Mouse (Mus musculus) MEL (cell line): ENCODE results near the gene Tor1aip2. TPM values are rescaled to one million over a fixed set of nuclear protein-coding genes. Genes with fewer than 3 reads are reported as not detected.

Experiments used
- DNase-seq: peaks from one replicate; pipeline ENCODE4 v3.0.0; 2011; ENCODE audit warnings: low read depth, low spot score
- H3K27ac ChIP-seq: 2 replicates; pipeline ENCODE4 v1.5.1; 2012; ENCODE audit warnings: low read depth, mild to moderate bottlenecking, control low read depth, low read length, moderate library complexity; ENCODE audit not compliant: control insufficient read depth
- H3K27me3 ChIP-seq, 2 experiments: fragments of 150-350 bp in 1 of 2; sonication (generic) in 1 of 2; 2 replicates each; pipeline ENCODE4 v1.6.1; 2012; ENCODE audit warnings: low read length in 2 of 2, mild to moderate bottlenecking in 2 of 2, improper control_type of control experiment in 1 of 2, moderate library complexity in 1 of 2; ENCODE audit not compliant: insufficient read depth in 2 of 2, control insufficient read depth in 1 of 2
- H3K36me3 ChIP-seq, 2 experiments: 2 replicates each; pipeline ENCODE4 v1.6.1; 2012 to 2014; ENCODE audit warnings: low read length in 2 of 2, improper control_type of control experiment in 1 of 2, inconsistent platforms in 1 of 2, mild to moderate bottlenecking in 1 of 2; ENCODE audit not compliant: insufficient read depth in 2 of 2, control insufficient read depth in 1 of 2
- H3K4me1 ChIP-seq, 2 experiments: fragments of 150-350 bp in 1 of 2; sonication (generic) in 1 of 2; 2 replicates each; pipeline ENCODE4 v1.6.1; 2012; ENCODE audit warnings: low read length in 2 of 2, improper control_type of control experiment in 1 of 2, mild to moderate bottlenecking in 1 of 2; ENCODE audit not compliant: insufficient read depth in 2 of 2, control insufficient read depth in 1 of 2
- H3K4me3 ChIP-seq, 2 experiments: fragments of 150-350 bp in 1 of 2; sonication (generic) in 1 of 2; 2 replicates each; pipeline ENCODE4 v1.5.1; 2012; ENCODE audit warnings: low read depth in 2 of 2, low read length in 2 of 2, mild to moderate bottlenecking in 2 of 2, moderate library complexity in 2 of 2, control low read depth in 1 of 2, improper control_type of control experiment in 1 of 2; ENCODE audit not compliant: control insufficient read depth in 1 of 2, insufficient read depth in 1 of 2
- H3K79me2 ChIP-seq: 2 replicates; pipeline ENCODE4 v1.6.1; 2012; ENCODE audit warnings: mild to moderate bottlenecking, low read length, moderate library complexity; ENCODE audit not compliant: control insufficient read depth, poor library complexity, insufficient read depth
- H3K9ac ChIP-seq: 2 replicates; pipeline ENCODE4 v1.6.1; 2012; ENCODE audit warnings: low read depth, mild to moderate bottlenecking, control low read depth, low read length, moderate library complexity; ENCODE audit not compliant: control insufficient read depth, poor library complexity, severe bottlenecking
- H3K9me3 ChIP-seq: fragments of 150-350 bp; sonication (generic); replicated peaks from 2 replicates; pipeline ENCODE4 v1.6.1; 2012; ENCODE audit warnings: mild to moderate bottlenecking, low read length, improper control_type of control experiment, moderate library complexity; ENCODE audit not compliant: insufficient read depth
- BHLHE40 ChIP-seq: IDR thresholded peaks from 2 replicates; pipeline ENCODE4 v1.6.1; 2012; ENCODE audit warnings: low read depth, mild to moderate bottlenecking, inconsistent platforms, low read length, improper control_type of control experiment, borderline replicate concordance
- CHD1 ChIP-seq: IDR thresholded peaks from 2 replicates; pipeline ENCODE4 v1.6.1; 2012; ENCODE audit warnings: low read depth, mild to moderate bottlenecking, inconsistent platforms, low read length, improper control_type of control experiment
- CHD2 ChIP-seq: IDR thresholded peaks from 2 replicates; pipeline ENCODE4 v1.6.1; 2011; ENCODE audit warnings: low read length, improper control_type of control experiment
- CTCF ChIP-seq, 3 experiments: IDR thresholded peaks in 2 of 3; conservative IDR thresholded peaks in 1 of 3; 2 replicates each; pipeline ENCODE4 v1.5.1; 2011 to 2012; ENCODE audit warnings: low read length in 3 of 3, low read depth in 2 of 3, mild to moderate bottlenecking in 2 of 3, improper control_type of control experiment in 1 of 3, inconsistent platforms in 1 of 3, mixed read lengths in 1 of 3, moderate library complexity in 1 of 3; ENCODE audit not compliant: control insufficient read depth in 1 of 3, insufficient read depth in 1 of 3, poor library complexity in 1 of 3, severe bottlenecking in 1 of 3
- EP300 ChIP-seq, 2 experiments: IDR thresholded peaks; 2 replicates each; pipeline ENCODE4 v1.6.1; 2011; ENCODE audit warnings: improper control_type of control experiment in 2 of 2, low read length in 2 of 2, low read depth in 1 of 2, mild to moderate bottlenecking in 1 of 2
- ETS1 ChIP-seq: IDR thresholded peaks from 2 replicates; pipeline ENCODE4 v1.6.1; 2012; ENCODE audit warnings: low read depth, mild to moderate bottlenecking, inconsistent platforms, low read length, improper control_type of control experiment, moderate library complexity
- GABPA ChIP-seq: IDR thresholded peaks from 2 replicates; pipeline ENCODE4 v1.6.1; 2012; ENCODE audit warnings: low read depth, mild to moderate bottlenecking, inconsistent platforms, low read length, improper control_type of control experiment, moderate library complexity
- GATA1 ChIP-seq: IDR thresholded peaks from 2 replicates; pipeline ENCODE4 v1.6.1; 2011; ENCODE audit warnings: low read depth, low read length, improper control_type of control experiment
- HCFC1 ChIP-seq: IDR thresholded peaks from 2 replicates; pipeline ENCODE4 v1.6.1; 2012; ENCODE audit warnings: low read depth, mild to moderate bottlenecking, inconsistent platforms, low read length, improper control_type of control experiment, moderate library complexity
- JUND ChIP-seq: IDR thresholded peaks from 2 replicates; pipeline ENCODE4 v1.6.1; 2011; ENCODE audit warnings: low read depth, mild to moderate bottlenecking, improper control_type of control experiment, low read length
- KAT2A ChIP-seq: conservative IDR thresholded peaks from 2 replicates; pipeline ENCODE4 v1.6.1; 2012; ENCODE audit warnings: low read depth, low read length, improper control_type of control experiment, inconsistent platforms
- MAZ ChIP-seq: IDR thresholded peaks from 2 replicates; pipeline ENCODE4 v1.6.1; 2012; ENCODE audit warnings: low read depth, mild to moderate bottlenecking, inconsistent platforms, low read length, improper control_type of control experiment
- MXI1 ChIP-seq: IDR thresholded peaks from 2 replicates; pipeline ENCODE4 v1.6.1; 2011; ENCODE audit warnings: mild to moderate bottlenecking, low read depth, low read length, improper control_type of control experiment
- MYC ChIP-seq: IDR thresholded peaks from 2 replicates; pipeline ENCODE4 v1.6.1; 2011; ENCODE audit warnings: low read depth, mild to moderate bottlenecking, low read length, improper control_type of control experiment, moderate library complexity
- NELFE ChIP-seq: IDR thresholded peaks from 2 replicates; pipeline ENCODE4 v1.6.1; 2011; ENCODE audit warnings: low read depth, low read length, improper control_type of control experiment
- NRF1 ChIP-seq: IDR thresholded peaks from 2 replicates; pipeline ENCODE4 v1.6.1; 2014; ENCODE audit warnings: low read depth, mild to moderate bottlenecking, inconsistent platforms, low read length, improper control_type of control experiment, moderate library complexity; ENCODE audit not compliant: poor library complexity, insufficient read depth, severe bottlenecking
- POLR2A ChIP-seq, 2 experiments: IDR thresholded peaks; 2 replicates each; pipeline ENCODE4 v1.6.1; 2011 to 2012; ENCODE audit warnings: low read length in 2 of 2, mild to moderate bottlenecking in 2 of 2, control low read depth in 1 of 2, improper control_type of control experiment in 1 of 2, low read depth in 1 of 2, moderate library complexity in 1 of 2; ENCODE audit not compliant: control insufficient read depth in 1 of 2, insufficient read depth in 1 of 2, poor library complexity in 1 of 2
- POLR2AphosphoS2 ChIP-seq: IDR thresholded peaks from 2 replicates; pipeline ENCODE4 v1.6.1; 2011; ENCODE audit warnings: low read length, improper control_type of control experiment
- POLR2AphosphoS5 ChIP-seq: IDR thresholded peaks from 2 replicates; pipeline ENCODE4 v1.6.1; 2012; ENCODE audit warnings: low read depth, borderline replicate concordance, mild to moderate bottlenecking, inconsistent platforms, low read length, moderate library complexity, mixed read lengths
- RAD21 ChIP-seq: IDR thresholded peaks from 2 replicates; pipeline ENCODE4 v1.6.1; 2011; ENCODE audit warnings: mild to moderate bottlenecking, low read depth, low read length, improper control_type of control experiment
- RCOR1 ChIP-seq: IDR thresholded peaks from 2 replicates; pipeline ENCODE4 v1.6.1; 2012; ENCODE audit warnings: low read depth, mild to moderate bottlenecking, inconsistent platforms, low read length, improper control_type of control experiment
- SIN3A ChIP-seq: IDR thresholded peaks from 2 replicates; pipeline ENCODE4 v1.6.1; 2012; ENCODE audit warnings: low read length, improper control_type of control experiment, inconsistent platforms
- SMC3 ChIP-seq: IDR thresholded peaks from 2 replicates; pipeline ENCODE4 v1.6.1; 2011; ENCODE audit warnings: low read depth, low read length, improper control_type of control experiment
- TAL1 ChIP-seq: IDR thresholded peaks from 2 replicates; pipeline ENCODE4 v1.6.1; 2012; ENCODE audit warnings: mild to moderate bottlenecking, inconsistent platforms, low read length, moderate library complexity, mixed read lengths
- TBP ChIP-seq: IDR thresholded peaks from 2 replicates; pipeline ENCODE4 v1.8.0; 2011; ENCODE audit warnings: low read depth, low read length, improper control_type of control experiment
- TCF12 ChIP-seq: IDR thresholded peaks from 2 replicates; pipeline ENCODE4 v1.6.1; 2014; ENCODE audit warnings: low read depth, mild to moderate bottlenecking, inconsistent platforms, low read length, improper control_type of control experiment, moderate library complexity
- UBTF ChIP-seq: IDR thresholded peaks from 2 replicates; pipeline ENCODE4 v1.6.1; 2012; ENCODE audit warnings: low read depth, mild to moderate bottlenecking, inconsistent platforms, low read length, improper control_type of control experiment, moderate library complexity, borderline replicate concordance; ENCODE audit not compliant: insufficient read depth
- USF2 ChIP-seq, 2 experiments: IDR thresholded peaks; 2 replicates each; pipeline ENCODE4 v1.6.1; 2011 to 2012; ENCODE audit warnings: improper control_type of control experiment in 2 of 2, low read length in 2 of 2, borderline replicate concordance in 1 of 2, inconsistent platforms in 1 of 2, low read depth in 1 of 2, mild to moderate bottlenecking in 1 of 2; ENCODE audit not compliant: insufficient read depth in 1 of 2
- ZC3H11A ChIP-seq: IDR thresholded peaks from 2 replicates; pipeline ENCODE4 v1.6.1; 2012; ENCODE audit warnings: low read depth, mild to moderate bottlenecking, inconsistent platforms, low read length, improper control_type of control experiment
- ZMIZ1 ChIP-seq: IDR thresholded peaks from 2 replicates; pipeline ENCODE4 v1.6.1; 2012; ENCODE audit warnings: low read depth, mild to moderate bottlenecking, inconsistent platforms, low read length, improper control_type of control experiment, moderate library complexity
- ZNF384 ChIP-seq: IDR thresholded peaks from 2 replicates; pipeline ENCODE4 v1.6.1; 2012; ENCODE audit warnings: low read depth, mild to moderate bottlenecking, inconsistent platforms, low read length, improper control_type of control experiment
- polyA plus RNA-seq, 2 experiments: library from polyadenylated mRNA; stranded (reverse) in 1 of 2; unstranded in 1 of 2; fragments of >175 nt in 1 of 2; fragments of >200 nt in 1 of 2; gene quantifications; 2 replicates each; pipeline versions ENCODE4 v1.2.1 to v1.2.4; 2012; ENCODE audit warnings: low replicate concordance in 2 of 2, low read depth in 1 of 2; ENCODE audit not compliant: insufficient read length in 2 of 2, insufficient read depth in 1 of 2, missing spikeins in 1 of 2
- total RNA-seq: library from RNA; depleted of rRNA; stranded (reverse); fragments of 300-350 nt; gene quantifications from 2 replicates; pipeline ENCODE4 v1.2.3, GENCODE M21; 2012

The Tor1aip2 gene
- total and polyA plus RNA-seq, 3 experiments = 47.1 to 48.1 TPM; not detected in 1

DNA sequence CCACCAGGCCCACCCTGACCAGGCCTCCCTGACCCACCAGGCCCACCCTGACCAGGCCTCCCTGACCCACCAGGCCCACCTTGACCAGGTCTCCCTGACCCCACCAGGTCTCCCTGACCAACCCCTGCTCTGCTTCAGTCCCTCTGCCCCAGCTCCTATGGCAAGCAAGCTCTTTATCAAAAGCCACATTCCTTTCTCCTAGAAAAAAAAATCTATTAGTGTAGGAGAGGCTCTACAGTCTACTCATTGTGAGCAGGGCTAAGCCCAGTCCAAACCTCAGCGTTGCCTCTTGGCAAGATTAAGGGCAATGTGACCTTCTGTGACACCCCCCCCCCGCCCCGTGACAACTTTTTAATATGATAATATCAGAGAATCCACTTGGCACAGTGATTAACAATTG is 49.4 kb downstream of the Tor1aip2 start:
- H3K36me3 ChIP-seq = no peaks in the 10 kb centered on the region
- H3K4me1 ChIP-seq = no peaks in the 10 kb centered on the region; a peak in 1 of 4 replicates
- TF ChIP-seq ZNF384 (no peak), EP300 (IDR thresholded peaks at IDR 0.05; ENCODE audit: low read depth in 1 of 2, low read length in 2 of 2) (no peak), JUND (no peak), SIN3A (no peak), MXI1 (no peak), RCOR1 (no peak), ZMIZ1 (no peak), POLR2A (IDR thresholded peaks at IDR 0.05; ENCODE audit: control insufficient read depth in 1 of 2, insufficient read depth in 1 of 2, low read depth in 1 of 2, low read length in 2 of 2, poor library complexity in 1 of 2) (no peak), TAL1 (no peak), POLR2AphosphoS5 (no peak), TBP (no peak), NRF1 (no peak), TCF12 (no peak)

GRCm38 (mm10) chr1:156085770-156086169 is 50.6 kb downstream of the Tor1aip2 start:
- H3K36me3 ChIP-seq = no peaks in the 10 kb centered on the region
- H3K79me2 ChIP-seq = no peaks in the 10 kb centered on the region
- H3K9me3 ChIP-seq = no peaks in the 10 kb centered on the region
- peaks cover 0 to 5% of the 10 kb centered on the region in 2 experiments; a peak in 1 of 4 replicates for H3K4me1 ChIP-seq
- H3K4me3 ChIP-seq = no peak overlapping the region
- DNase-seq = peak; percentile 81
- no peaks in the 10 kb centered on the region for H3K27me3 ChIP-seq
- no peak overlapping the region for H3K9ac ChIP-seq
- H3K27ac ChIP-seq = no peak overlapping the region
- TF ChIP-seq BHLHE40 (no peak), SMC3 (peak; percentile 96), CTCF (IDR thresholded peaks at IDR 0.05 in 2 of 3, conservative IDR thresholded peaks at IDR 0.05 in 1 of 3; ENCODE audit: control insufficient read depth in 1 of 3, insufficient read depth in 1 of 3, low read depth in 2 of 3, low read length in 3 of 3, poor library complexity in 1 of 3, severe bottlenecking in 1 of 3) (peak; percentile 32 to 90 (median 76)), ETS1 (no peak), CHD2 (no peak), GABPA (no peak), TBP (no peak), SIN3A (peak; percentile 48; the same call in 1 of the 2 replicates), RCOR1 (no peak), RAD21 (peak; percentile 93), EP300 (IDR thresholded peaks at IDR 0.05; ENCODE audit: low read depth in 1 of 2, low read length in 2 of 2) (no peak), KAT2A (no peak), TCF12 (no peak), POLR2AphosphoS2 (no peak), TAL1 (no peak), CHD1 (no peak), POLR2A (IDR thresholded peaks at IDR 0.05; ENCODE audit: control insufficient read depth in 1 of 2, insufficient read depth in 1 of 2, low read depth in 1 of 2, low read length in 2 of 2, poor library complexity in 1 of 2) (no peak), MYC (no peak), NELFE (no peak), NRF1 (no peak), ZC3H11A (peak; percentile 95), HCFC1 (no peak), MAZ (no peak), USF2 (IDR thresholded peaks at IDR 0.05; ENCODE audit: borderline replicate concordance in 1 of 2, insufficient read depth in 1 of 2, low read depth in 1 of 2, low read length in 2 of 2) (no peak), GATA1 (no peak), UBTF (no peak)

More for the DNA sequence above, 49.4 kb downstream of the Tor1aip2 start:
- Histone ChIP-seq H3K9ac (no peak overlapping the region), H3K27me3 (no peaks in the 10 kb centered on the region), H3K9me3 (no peaks in the 10 kb centered on the region), H3K4me3 (no peak overlapping the region), H3K79me2 (no peaks in the 10 kb centered on the region), H3K27ac (no peak overlapping the region)
- DNase-seq = no peak
